Mouse (Mus musculus) ovary, postnatal 14 days (tissue): ENCODE measurements around the gene Tmco2.
"Not testable (repeated sequence)": the region's sequence is repeated elsewhere in the genome, so short reads cannot be mapped to it uniquely, and the experiment has no call there.

Source experiments
- DNase-seq: peaks from one replicate; pipeline ENCODE4 v3.0.0; 2022; ENCODE audit warnings: low spot score

Tmco2 gene

GRCm38 (mm10) chr4:121109126-121109525 lies at the start of gene Tmco2:
TSS of gene Tmco2 (minus strand) at chr4:121109226.
- no peak for DNase-seq

DNA sequence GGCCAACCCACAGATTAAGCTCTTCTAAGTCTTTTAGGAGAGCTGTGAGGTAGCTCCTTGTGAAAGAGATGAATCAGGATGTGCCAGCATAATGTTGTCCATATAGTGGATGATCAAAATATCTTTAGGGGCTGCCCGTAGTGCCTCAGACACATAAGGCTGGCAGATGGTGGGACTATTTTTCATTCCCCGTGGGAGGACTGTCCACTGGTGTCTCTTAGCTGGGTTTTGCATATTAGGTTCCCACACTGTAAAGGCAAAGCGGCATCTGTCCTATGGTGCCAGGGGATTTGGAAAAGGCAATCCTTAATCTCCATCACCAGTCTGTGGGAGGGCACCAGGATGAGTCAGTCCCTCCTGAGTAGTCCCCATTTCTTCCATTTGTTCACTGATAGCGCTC lies 5.7 kb downstream of the Tmco2 start:
- DNase-seq, result no peak

GRCm38 (mm10) chr4:121097650-121098378 lies 11.2 kb downstream of the Tmco2 start, which contains the start of gene Zmpste24:
TSS of gene Zmpste24 (minus strand) at chr4:121098241.
- DNase-seq, result peak; percentile 84

DNA sequence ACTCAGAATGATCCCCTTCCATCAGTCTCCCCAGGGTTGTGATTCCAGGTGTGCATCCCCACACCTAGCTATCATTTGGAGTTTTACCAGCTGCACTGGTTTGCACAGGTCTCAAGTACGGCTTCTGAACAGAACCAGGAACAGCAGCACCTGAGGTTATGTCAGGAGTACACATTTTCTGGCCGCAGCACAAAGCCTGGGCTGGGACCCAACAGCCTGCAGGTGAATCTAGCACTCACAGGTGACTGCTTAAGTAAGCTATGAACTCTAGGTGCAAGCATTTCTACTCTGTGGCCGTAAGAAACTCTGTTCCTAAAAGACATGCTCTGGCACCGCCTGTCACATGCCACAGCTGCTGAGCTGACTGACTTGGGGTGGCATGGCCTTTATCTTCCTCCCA lies 18.8 kb downstream of the Tmco2 start:
- DNase-seq, result no peak

- DNase-seq, result no peak
These were observed 20.3 kb downstream of the Tmco2 start for GRCm38 (mm10) chr4:121088696-121089095.

DNA sequence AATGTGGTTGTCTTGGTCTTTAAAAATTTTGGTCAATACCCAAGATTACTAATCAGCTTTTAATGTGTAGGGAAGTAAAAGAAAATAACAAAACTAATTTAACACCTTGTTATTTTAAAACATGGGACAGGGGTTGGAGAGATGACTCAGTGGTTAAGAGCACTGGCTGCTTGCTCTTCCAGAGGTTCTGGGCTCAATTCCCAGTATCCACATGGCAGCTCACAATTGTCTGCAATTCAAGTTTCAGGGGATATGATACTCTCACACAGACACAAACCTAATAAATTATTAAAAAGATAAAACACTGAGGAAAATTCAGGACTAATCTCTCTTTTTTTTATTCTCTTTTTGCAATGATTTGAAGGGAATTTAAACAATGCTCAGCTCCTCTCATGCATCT lies 24.5 kb downstream of the Tmco2 start:
- no peak for DNase-seq

- DNase-seq, result no peak
These were observed 28.6 kb downstream of the Tmco2 start for GRCm38 (mm10) chr4:121080395-121080794.

DNA sequence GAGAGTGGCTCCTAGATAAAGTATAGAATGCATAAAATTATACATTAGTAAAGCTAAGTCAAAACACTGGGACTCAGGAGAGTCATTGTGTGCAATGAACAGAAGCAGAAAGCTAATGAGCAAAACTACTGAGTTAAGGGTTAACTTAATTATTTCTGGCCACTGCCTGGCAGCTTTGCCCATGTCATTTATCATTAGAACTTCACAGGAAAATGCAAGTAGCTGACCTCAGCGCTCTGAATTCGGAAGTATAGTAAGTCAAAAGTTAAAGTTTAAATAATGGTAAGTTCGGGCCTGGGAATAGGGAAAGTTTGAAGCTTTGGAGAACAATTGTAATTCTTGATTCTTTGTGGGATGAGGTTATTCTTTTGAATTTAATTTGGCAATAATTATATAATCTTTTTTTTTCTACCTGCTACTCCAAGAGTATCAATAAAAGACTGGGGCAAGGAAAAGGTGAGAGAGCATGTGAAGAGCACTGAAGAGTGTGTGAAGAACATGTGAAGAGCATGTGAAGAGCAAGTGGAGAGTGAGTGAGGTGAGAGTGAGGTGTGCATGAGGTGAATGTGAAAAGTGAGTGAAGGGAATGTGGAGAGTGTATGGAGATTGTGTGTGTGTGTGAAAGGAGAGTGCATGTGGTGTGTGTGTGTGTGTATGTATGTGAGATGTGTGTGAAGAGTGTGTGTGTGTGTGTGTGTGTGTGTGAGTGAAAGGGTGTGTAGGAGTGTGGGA lies 30.9 kb downstream of the Tmco2 start:
- DNase-seq, result no peak

GRCm38 (mm10) chr4:121074250-121074649 lies 34.8 kb downstream of the Tmco2 start:
- DNase-seq, result no peak

- no peak for DNase-seq
These were observed 43.7 kb downstream of the Tmco2 start for GRCm38 (mm10) chr4:121065336-121065735.

GRCm38 (mm10) chr4:121059218-121059617 lies 49.8 kb downstream of the Tmco2 start:
- not testable (repeated sequence) for DNase-seq

- no peak for DNase-seq
These were observed 52.0 kb downstream of the Tmco2 start for GRCm38 (mm10) chr4:121057032-121057431.

DNA sequence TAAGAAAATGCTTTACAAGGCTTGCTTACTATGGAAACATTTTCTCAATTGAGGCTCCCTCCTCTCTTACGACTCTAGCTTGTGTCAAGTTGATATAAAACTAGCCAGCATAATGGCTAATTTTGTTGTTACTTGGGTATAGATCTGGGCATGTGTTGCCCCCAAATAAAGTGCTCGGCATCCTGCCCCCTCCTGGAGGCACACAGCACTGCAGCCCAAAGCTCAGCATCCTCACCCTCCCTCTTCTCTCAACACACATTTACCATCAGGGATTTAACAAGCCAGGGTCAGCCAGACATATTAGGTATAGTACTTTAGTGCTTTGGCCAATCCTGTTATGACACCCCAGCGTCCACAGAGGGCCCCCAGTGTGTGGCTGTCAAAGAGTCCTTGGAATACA lies 52.7 kb downstream of the Tmco2 start:
- DNase-seq, result no peak
